Mouse (Mus musculus) liver, postnatal 0 days (tissue): ENCODE results near the gene Rexo1.

Experiments
- CTCF ChIP-seq: sonication (generic); IDR thresholded peaks from 2 replicates; pipeline ENCODE4 v1.5.1; 2016; ENCODE audit warnings: antibody characterized with exemption, low read depth
- EP300 ChIP-seq: IDR thresholded peaks from 2 replicates; pipeline ENCODE4 v1.6.1; 2016; ENCODE audit warnings: antibody characterized with exemption, low read depth, mild to moderate bottlenecking

DNA sequence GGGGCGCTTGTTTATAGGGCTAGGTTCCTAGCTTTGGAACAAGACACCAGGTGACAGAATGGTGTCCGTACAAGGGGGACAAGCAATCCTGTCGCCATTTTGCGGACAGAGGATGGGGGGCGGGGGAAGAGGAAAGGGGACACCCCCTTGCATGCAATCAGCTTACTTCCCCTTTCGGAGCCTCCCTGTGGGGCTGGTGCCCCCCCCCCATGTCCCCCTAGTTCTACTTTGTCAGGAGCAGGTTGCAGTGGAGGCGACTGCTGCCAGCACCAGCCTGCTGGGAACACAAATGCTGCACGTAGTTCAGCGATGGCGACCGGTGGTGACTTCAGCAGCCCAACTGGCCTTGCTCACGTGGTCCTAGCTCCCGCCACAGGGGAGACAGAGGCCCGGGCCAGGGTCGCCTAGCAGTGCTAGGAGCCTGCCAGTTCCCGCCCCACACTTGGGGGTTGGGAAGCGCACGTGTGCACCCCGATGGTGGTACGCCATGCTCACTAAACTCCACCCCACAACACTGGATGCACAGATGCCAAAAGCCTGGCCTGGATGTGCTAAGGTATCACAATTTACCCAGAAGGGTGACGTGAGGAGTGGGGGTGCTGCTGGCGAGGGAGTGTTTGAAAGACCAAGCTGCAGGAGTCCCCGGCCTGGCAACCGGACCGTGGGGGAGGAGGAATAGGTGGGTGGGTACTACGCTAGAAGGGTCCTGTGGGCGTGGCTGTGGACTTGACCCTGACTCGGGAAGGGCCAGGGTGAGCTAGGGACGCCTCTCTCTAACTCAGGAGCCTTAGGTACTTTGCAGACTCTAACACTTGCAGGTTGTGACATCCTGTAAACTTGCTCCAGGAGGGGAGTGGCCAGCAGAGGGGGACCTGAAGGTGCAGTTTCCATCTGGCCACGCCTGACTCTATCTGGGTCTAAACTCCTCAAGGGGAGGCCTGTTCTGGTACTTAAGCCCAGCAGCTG is 9.8 kb upstream of the Rexo1 start:
- TF ChIP-seq CTCF: peak; percentile 39
- no peak for TF ChIP-seq EP300
